30 mouse cellular contexts compared by ENCODE assay signal in genomic region chr9:50944826-50945225, GRCm38 (mm10).
A peak's percentile ranks its signal among the peaks of the same experiment; 100 is the strongest.
DNase-seq lines count a peak whose midpoint lies in the region; ATAC-seq lines count a peak whose summit lies in the region.
"Had no signal": no experiment of that assay in that cellular context is flagged by ENCODE, and none has a peak within 500 bp of the region (broad histone marks: within the 10 kb centered on the region; RNA-seq: fewer than 3 reads in every experiment).

No protein-coding gene starts in this region.

- peak overlapping the region; percentile 64 for H3K27ac ChIP-seq in liver, embryonic 15.5 days (replicated peaks)
- no peak overlapping the region; the same call in 1 of the 2 replicates for H3K27ac ChIP-seq in liver, embryonic 11.5 days (ENCODE audit: low read depth, low read length)
- peak overlapping the region; percentile 48 for H3K27ac ChIP-seq in macrophage
- H3K27ac ChIP-seq: forebrain, embryonic 12.5 days; hindbrain, embryonic 13.5 days; midbrain, embryonic 12.5 days; neural tube, embryonic 12.5 days had no signal

- ATAC-seq in liver, embryonic 15.5 days (ENCODE audit: insufficient read depth): no peak
- ATAC-seq in liver, embryonic 11.5 days (replicated peaks; ENCODE audit: low FRiP score): no peak
- ATAC-seq in erythroid progenitor cell, adult 5-6 weeks (replicated peaks; ENCODE audit: low FRiP score, poor library complexity, severe bottlenecking): 0 out of 2 replicates have a peak, but pooled peaks have one; percentile 19
- ATAC-seq: forebrain, postnatal 0 days; intestine, postnatal 0 days had no signal

- no peak overlapping the region for H3K4me3 ChIP-seq in liver, embryonic 15.5 days (replicated peaks)
- no peak overlapping the region for H3K4me3 ChIP-seq in liver, embryonic 11.5 days (ENCODE audit: low read depth, low read length)
- H3K4me3 ChIP-seq in macrophage (ENCODE audit: inconsistent target): no peak overlapping the region
- H3K4me3 ChIP-seq: erythroblast, embryonic 14.5 days; forebrain, embryonic 12.5 days; hindbrain, embryonic 13.5 days; midbrain, embryonic 12.5 days; myocyte; neural tube, embryonic 12.5 days had no signal

- peaks cover 18% of the 10 kb centered on the region; the same call in 1 of the 2 replicates for H3K79me2 ChIP-seq in macrophage (ENCODE audit: inconsistent target)

- H3K27me3 ChIP-seq in liver, embryonic 15.5 days: no peaks in the 10 kb centered on the region
- H3K27me3 ChIP-seq in liver, embryonic 11.5 days (replicated peaks; ENCODE audit: control insufficient read depth, insufficient read depth, low read length): no peaks in the 10 kb centered on the region
- H3K27me3 ChIP-seq: forebrain, embryonic 12.5 days; hindbrain, embryonic 13.5 days; megakaryocyte, embryonic 14.5 days; midbrain, embryonic 12.5 days; neural tube, embryonic 12.5 days had no signal

- H3K4me1 ChIP-seq in liver, embryonic 15.5 days (replicated peaks): peaks cover 16% of the 10 kb centered on the region
- H3K4me1 ChIP-seq in liver, embryonic 11.5 days (replicated peaks; ENCODE audit: control insufficient read depth, insufficient read depth, low read length): peaks cover 3% of the 10 kb centered on the region; the same call in 1 of the 2 replicates
- H3K4me1 ChIP-seq: forebrain, embryonic 12.5 days; hindbrain, embryonic 13.5 days; midbrain, embryonic 12.5 days; neural tube, embryonic 12.5 days had no signal

- H3K36me3 ChIP-seq in liver, embryonic 15.5 days (replicated peaks): 0 out of 2 replicates have a peak, but pooled peaks cover 4% of the 10 kb centered on the region
- H3K36me3 ChIP-seq in liver, embryonic 11.5 days (ENCODE audit: control insufficient read depth, insufficient read depth, low read length): no peaks in the 10 kb centered on the region
- H3K36me3 ChIP-seq in macrophage (ENCODE audit: inconsistent target): no peaks in the 10 kb centered on the region
- H3K36me3 ChIP-seq: forebrain, embryonic 12.5 days; hindbrain, embryonic 13.5 days; midbrain, embryonic 12.5 days; neural tube, embryonic 12.5 days had no signal

- WGBS in liver, embryonic 15.5 days (ENCODE audit: insufficient replicate concordance): 50% methylated on average over 1 of the region's 1 CpGs
- WGBS in liver, embryonic 11.5 days: 86% methylated on average over 1 of the region's 1 CpGs
- 9% methylated on average over 1 of the region's 1 CpGs for WGBS in macrophage (ENCODE audit: missing documents)

- H3K9me3 ChIP-seq in liver, embryonic 15.5 days (replicated peaks): no peaks in the 10 kb centered on the region
- no peaks in the 10 kb centered on the region for H3K9me3 ChIP-seq in liver, embryonic 11.5 days (ENCODE audit: control insufficient read depth, low read length)
- H3K9me3 ChIP-seq: forebrain, embryonic 12.5 days; hindbrain, embryonic 13.5 days; megakaryocyte, embryonic 14.5 days; midbrain, embryonic 12.5 days; neural tube, embryonic 12.5 days had no signal

- H3K9ac ChIP-seq in liver, embryonic 15.5 days: no peak overlapping the region
- no peak overlapping the region for H3K9ac ChIP-seq in liver, embryonic 11.5 days (ENCODE audit: low read depth, low read length)
- H3K9ac ChIP-seq: forebrain, embryonic 12.5 days; forebrain, postnatal 0 days; hindbrain, embryonic 13.5 days; lung, embryonic 14.5 days; midbrain, embryonic 12.5 days; neural tube, embryonic 12.5 days had no signal

- no peak for DNase-seq in liver, embryonic 11.5 days (ENCODE audit: low spot score)
- DNase-seq in right cerebral cortex, postnatal 36 days (ENCODE audit: low spot score in 2 of 2): no peak
- no peak for DNase-seq in urinary bladder, adult 2 months (ENCODE audit: low spot score)
- DNase-seq in layer of hippocampus, postnatal 10 days (ENCODE audit: low spot score in 2 of 2): no peak
- DNase-seq: adrenal gland, adult 8-10 months; B cell, adult 2 months; cerebellum, adult 9-10 months; cerebellum, postnatal 36 days; forebrain, postnatal 0 days; gastrocnemius, postnatal 10 days; heart, adult 18-20 months; heart, postnatal 36 days; kidney, adult 9 months; kidney, postnatal 10 days; left cerebral cortex, postnatal 4 days; lung, embryonic 14.5 days; lung, postnatal 14 days; thymus, postnatal 4 days had no signal

- no peak overlapping the region for H3K4me2 ChIP-seq in liver, embryonic 15.5 days
- H3K4me2 ChIP-seq in liver, embryonic 11.5 days: no peak overlapping the region
- H3K4me2 ChIP-seq: forebrain, embryonic 12.5 days; heart, embryonic 11.5 days; hindbrain, embryonic 13.5 days; lung, embryonic 14.5 days; midbrain, embryonic 12.5 days; neural tube, embryonic 12.5 days had no signal
